Mouse (Mus musculus) urinary bladder, adult 2 months (tissue): Measurements from ENCODE around the gene Prm2. TPM values are rescaled to one million over a fixed set of nuclear protein-coding genes. Genes with fewer than 3 reads are reported as not detected.

ENCODE experiments used
- DNase-seq: peaks from one replicate; pipeline ENCODE4 v3.0.0; 2022; ENCODE audit warnings: low spot score
- polyA plus RNA-seq: library from polyadenylated mRNA; depleted of rRNA; stranded (reverse); fragments of >200 nt; gene quantifications from 2 replicates; pipeline ENCODE4 v1.2.3, GENCODE M21; 2012; rRNA removed

Gene Prm2
- polyA plus RNA-seq, 1 experiment: not detected

DNA sequence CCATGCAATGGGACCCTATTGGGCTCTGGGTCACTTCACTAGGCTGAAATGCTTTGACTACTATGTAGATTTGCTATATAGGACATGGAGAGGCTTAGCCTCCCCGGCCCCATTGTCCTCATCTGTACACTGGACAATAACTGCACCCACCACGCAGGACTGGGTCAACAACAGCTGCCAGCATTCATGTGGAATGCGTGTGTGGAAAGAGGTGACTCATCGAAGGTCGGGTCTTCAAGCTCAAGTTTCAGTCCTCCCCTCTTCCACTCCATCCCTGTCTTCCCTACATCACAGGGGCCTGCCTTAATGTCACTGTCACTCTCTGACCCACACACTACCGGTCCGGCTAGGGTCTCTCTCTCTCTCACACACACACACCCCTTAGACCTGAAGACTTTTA, 19.6 kb downstream of the Prm2 start:
- no peak for DNase-seq

DNA sequence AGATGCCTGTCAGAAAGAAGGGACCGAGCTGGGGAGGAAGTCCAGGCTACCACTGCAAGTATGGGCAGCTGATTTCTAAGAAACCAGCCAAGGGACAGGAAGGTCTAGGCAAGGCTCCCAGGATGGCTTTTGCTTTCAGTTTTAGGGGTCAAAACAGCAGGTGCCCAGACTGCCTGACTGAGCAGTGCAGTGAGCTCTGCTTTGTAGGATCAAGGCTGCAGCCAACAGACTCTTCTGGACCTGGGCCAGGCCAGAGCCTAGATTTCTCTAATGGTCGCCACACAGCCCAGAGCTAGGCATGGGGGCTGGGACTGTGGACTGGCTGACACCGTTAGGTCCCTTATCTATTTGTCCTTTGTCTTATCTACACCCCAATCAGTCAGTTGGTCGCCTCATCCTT, 21.2 kb downstream of the Prm2 start:
- DNase-seq: no peak

DNA sequence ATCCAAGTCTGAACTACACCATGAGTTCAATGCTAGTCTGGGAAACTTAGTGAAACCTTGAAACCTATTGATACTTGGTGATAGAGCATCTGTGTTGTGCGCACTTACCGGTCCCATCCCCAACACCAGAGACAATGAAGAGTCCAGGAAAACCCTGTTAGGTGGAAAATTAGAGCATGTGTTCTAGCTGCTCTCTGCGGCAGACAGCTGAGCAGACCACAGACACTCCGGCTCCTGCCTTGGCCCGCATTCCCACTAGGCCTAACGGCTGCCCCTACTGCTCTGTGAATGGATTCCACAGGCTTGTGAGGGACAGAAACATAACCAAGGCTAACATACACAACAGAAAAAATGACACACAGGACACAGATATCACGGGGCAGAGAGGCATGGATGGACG, 22.4 kb downstream of the Prm2 start:
- no peak for DNase-seq

DNA sequence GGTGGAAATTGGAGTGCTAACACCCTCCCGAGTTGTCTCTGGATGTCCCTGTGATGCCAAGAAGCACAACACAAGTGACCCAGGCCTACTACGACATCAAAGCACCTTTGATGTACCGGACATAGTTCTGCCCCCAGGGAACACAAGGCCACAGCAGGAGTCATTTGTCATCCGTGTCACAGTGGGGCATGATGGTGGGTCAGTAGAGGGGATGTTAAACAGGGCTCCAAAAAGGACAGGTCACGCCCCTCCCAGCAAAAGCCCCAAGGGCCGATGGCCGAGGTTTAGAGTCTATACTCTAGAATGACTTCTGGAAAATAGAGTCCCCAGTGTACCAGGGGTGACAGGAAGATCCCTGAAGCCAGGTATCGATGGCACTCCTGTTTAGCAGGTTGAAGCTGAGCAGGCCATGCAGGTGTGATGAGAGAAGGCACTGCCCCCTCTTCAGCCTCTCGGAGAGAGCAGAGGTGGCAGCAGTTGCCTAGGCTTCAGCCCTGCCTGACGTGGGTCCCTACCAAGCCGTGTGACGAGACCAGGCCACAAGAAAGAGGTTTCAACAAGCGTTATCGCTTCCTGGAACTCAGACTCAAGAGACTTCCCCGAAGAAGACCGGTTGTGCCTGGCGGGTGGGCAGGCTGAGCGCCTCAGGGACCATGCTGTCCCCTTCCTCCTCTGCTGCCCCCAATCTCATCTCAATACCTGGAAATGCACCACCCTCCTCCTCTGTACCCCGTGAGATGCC, 24.0 kb downstream of the Prm2 start:
- DNase-seq: no peak

DNA sequence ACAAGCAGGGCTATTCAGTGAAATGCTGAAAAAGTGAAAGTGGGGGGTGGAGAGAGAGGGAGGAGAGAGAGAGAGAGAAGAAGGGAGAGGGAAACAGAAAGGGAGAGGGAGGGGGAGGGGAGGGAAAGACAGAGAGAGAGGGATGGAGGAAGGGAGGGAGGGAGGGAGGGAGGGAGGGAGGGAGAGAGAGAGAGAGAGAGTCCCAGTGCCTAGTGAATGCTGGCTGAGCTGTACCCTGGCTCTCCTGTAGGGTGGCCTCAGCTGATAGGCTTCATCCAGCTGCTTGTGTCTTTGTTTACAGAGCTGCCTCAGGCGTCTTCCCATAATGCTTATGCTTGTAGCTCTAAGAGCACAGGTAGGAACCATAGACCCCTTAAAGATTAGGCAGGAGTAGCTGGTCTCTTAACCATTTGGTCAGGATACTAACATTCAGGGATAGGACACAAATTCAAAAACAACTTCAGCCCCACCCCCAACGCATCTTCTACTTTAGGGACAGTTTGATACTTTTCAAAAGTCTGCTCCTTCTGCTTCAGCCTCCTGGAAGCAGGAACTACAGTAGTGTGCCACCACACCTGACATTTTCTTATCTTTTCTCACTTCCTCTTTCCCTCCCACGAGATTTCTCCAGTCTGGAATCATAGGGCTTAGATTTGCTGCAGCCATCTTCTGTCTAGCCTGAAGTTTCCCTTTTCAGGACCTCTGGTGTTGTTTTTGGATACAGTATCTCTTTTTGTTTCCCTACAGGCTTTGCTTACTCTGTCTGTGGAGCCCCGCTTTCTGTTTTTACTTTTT, 25.2 kb downstream of the Prm2 start:
- DNase-seq: no peak

DNA sequence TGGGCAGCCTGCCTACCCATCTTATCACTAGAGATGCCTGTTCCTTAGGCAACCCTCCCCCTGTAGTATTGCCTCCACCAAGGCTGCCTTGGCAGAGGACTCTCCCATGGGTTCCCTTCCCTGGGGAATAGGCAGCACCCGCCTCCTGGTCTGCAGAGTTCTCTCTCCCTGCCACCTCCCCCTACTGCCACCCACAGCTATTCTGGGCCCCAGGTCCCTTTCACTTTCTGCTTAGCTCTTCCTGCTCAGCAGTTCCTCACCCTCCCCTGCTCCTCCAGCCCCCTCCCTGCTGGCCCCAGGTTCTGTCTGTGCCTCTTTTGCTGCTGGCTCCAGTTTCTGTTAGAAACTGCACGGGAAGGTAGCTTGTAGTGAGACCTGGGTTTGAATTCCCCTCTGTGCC, 26.3 kb downstream of the Prm2 start:
- no peak for DNase-seq

DNA sequence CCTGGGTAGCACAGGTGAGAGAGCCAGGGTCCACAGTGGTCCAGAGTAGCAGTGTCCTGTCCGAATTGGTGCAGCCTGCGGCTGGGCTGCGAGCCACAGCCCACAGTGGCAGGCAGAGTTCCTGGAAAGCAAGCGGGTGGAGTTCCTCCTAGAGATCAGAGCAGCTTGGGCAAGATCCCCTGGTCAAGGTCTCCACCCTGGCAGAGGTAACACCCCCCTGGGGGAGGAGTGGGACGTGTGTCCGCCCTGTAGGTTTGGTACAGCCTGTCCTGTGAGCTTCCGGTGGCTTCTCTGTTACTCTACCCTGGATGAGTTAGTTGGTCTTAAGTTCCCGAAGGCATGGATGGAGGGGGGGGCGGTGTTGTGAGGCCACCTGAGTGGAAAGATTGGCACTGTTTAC, 27.1 kb downstream of the Prm2 start:
- DNase-seq: no peak

DNA sequence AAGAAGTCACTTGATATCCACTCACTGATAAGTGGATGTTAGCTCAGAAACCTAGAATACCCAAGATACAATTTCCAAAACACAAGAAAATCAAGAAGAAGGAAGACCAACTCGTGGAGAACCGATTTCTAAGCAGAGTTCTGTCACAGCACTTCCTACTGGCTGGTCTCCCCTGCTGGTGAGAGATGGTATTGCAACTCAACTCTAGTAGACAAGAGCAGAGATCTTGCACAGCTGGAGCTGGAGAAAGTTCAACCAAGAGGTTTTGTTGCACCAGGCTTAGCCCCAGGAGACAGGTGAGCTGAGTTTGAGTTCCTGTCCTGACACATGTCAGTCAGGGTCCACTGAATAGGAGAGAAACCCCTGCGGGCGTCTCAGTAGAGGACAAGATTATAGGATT, 28.8 kb downstream of the Prm2 start:
- no peak for DNase-seq

DNA sequence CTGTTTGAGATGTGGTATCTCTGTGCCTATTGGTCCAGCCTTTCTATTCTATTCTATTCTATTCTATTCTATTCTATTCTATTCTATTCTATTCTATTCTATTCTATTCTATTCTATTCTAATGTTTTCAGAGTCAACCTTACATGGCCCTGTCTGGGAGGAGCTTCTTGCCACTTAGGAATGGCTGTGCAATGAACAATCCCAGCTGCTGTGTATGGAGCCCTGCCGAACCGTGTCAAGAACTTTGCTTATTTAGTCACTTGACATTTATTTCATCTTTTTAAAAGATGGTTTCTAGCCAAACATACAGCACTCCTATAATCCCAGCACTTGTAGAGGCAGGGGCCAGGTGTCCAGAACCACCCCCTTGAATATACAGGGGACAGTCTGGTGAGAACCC, 31.6 kb downstream of the Prm2 start:
- no peak for DNase-seq

DNA sequence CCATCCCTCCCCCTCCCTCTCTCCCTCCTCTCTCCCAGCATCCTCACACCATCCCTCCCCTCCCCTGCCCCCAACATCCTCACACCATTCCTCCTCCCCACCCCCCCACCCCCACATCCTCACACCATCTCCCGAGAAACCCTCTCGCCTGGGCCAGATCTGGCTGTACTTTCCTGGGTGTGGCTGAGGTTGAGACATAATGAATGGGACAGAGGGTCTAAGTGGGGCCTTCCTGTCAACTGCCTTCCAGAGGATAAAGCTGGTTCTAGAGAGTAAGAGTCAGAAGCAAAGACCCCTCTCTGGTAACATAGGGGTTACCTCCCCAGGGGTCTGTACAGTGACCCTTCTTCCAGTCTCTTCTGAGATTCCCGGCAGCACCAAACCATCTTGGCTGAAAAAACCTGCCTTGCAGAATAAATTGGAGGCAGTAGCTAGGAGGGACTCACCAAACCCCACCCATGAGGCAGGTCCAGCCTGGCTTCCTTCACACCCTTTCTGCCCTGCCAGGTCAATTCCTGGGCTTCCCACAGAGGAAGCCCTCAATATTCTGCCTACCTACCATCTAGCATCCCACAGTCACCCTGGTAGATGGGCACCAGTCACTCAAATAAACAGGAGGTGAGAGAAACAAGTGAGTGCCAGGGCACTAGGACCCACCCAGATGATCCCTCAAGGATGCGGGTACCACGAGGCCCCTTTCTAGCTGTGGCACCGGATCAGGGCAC, 32.2 kb downstream of the Prm2 start:
- no peak for DNase-seq

DNA sequence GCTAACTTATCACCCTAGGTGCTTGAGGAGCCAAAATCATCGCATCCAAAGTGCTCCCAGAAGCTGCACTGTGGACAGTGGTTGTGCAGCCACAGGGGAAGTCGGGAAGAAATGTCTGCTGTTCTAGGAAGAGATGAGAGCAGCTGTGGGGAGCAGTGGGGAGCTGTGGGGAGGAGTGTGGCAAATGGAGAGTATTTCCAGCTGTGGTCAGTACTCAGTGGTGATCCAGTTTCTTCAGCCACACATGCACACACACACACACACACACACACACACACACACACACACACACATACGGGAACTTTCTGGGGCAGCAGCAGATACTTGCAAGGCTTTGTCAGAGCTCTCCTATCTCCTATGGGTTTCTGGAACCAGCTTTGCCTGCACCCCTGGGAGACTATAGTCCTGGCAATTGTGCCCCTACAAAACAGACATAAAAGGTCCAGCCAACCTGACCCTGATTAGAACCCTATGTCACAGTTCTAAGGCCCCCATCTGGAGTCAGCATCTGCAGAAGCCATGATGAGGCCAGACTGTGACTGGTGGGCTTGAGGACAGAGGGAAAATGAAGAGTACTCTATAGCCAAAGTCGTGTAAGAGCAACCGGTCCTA, 33.3 kb downstream of the Prm2 start:
- no peak for DNase-seq

DNA sequence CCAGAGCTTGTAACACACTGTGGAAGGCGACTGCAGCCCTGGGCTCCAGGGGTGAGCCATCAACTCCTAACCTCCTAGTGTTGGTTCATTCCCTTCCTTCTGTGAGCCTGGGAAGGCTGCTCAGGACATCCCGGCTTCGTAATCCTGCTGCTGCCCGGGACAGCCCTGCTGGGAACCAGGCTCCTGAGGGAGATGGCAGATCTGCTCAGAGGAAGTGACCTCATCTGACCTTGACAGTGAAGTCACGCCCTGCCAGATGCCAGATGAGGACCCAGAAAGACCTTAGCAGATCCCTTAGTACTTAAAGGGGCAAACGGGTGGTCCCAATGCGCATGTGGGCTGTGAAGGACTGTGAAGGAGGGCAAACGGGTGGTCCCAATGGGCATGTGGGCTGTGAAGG, 34.8 kb downstream of the Prm2 start:
- no peak for DNase-seq

DNA sequence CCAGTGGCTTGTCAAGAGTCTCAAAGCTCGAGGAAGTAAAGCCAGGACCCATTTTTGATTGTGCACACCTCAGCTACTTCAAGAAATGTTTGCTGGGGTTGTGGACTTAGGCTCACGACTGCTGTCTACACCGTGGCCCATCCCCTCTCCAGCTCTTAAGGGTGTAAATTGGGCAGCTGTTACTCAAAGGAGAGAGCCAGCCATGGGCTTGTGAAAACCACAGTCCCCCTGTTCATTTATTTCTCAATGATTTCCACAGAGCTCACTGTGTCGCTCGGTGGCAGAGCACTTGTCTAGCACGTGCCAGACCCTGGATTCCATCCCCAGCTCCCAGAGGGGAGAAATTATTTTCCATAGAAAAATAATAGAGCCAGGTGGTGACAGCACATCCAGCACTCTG, 39.8 kb downstream of the Prm2 start:
- DNase-seq: no peak

DNA sequence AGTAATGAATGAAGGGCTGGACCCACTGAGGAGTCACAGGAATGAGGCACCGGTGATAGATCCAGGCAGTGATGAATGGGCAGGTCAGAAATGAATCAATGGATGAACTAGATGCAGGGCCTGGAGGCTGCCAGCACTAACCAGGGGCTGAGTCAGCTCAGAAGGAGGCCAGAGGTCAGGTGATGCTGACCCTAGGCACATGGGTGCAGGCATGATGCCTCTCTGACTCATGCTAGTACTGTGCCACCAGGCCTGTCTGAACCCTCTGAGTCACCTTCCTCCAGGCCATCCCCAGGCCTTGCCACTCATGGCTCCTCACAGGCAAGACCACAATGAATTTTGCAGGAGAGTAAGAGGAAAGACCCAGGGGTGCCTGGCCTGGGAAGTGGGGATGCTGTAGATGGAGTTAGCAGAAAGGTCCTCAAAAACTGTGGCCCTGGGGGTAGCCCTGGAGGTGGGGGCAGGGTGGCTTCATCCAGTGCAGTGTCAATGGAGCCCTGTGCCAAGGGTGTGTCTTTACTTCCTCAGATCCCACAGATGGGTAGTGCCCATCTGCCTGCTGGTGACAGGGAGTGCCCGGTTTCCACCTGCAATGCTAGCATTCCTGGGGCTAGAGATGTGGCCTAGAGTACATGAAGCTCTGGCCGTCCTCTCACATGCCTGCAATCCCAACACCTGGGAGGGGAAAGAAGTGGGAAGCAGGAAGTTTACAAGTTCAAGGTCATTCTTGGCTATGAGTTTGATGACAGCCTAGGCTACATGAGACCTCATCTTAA, 41.2 kb downstream of the Prm2 start:
- no peak for DNase-seq

DNA sequence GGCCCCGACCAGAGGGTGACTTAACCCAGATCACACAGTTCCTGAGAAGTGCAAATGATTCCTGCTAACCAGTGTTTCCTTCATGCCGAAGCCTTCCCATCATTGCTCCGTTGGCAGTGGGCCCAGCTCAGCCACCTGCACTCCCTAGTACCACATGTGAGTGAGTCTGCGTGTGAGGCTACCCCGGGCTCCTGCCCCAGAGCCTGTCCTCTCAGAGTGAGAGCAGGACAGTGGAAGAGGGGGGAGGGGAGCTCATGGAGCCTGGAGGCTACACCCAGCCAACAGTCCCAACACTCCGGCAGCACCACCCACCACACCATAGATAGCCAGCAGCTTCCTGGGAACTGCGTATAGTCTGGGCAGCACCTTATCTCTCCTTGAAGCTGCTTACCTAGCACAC, 46.1 kb downstream of the Prm2 start:
- no peak for DNase-seq

DNA sequence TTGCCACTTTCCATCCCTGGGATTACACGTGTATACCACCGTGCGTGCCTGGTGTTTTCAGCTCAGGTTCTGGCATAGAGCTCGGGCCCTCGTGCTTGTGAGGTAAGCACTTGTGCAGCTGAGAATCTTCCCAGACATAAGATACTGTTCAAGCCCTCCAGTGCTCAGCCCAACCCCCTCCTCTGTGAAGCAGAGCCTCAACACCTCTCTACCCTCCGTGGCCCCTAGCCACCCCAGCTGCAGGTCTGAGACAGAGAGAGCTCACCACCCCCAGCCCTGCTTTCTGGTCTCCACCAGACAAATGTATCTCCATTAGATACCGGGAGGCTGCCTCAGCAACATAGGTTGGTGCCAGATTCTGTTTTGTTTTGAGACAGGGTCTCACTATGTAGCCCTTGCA, 46.7 kb downstream of the Prm2 start:
- no peak for DNase-seq

Other genes starting within 250 kb of the Prm2 start
- gene Socs1, start 10.6 kb downstream of the Prm2 start, polyA plus RNA-seq: 3.9 TPM in 2 replicates
- gene Tnp2, start 7.5 kb downstream of the Prm2 start, polyA plus RNA-seq: not detected in 2 replicates
- not detected in 2 replicates for gene Prm3, start 5.2 kb downstream of the Prm2 start, polyA plus RNA-seq
- gene Prm1, start 9.7 kb upstream of the Prm2 start, polyA plus RNA-seq: not detected in 2 replicates
- not detected in 2 replicates for gene Gm11172, start 16.8 kb upstream of the Prm2 start, polyA plus RNA-seq
- gene Rmi2, start 38.9 kb upstream of the Prm2 start, polyA plus RNA-seq: 0.31 and 0.66 TPM in 2 replicates